Mouse (Mus musculus) small intestine, adult 2 months (tissue): Measurements from ENCODE around the gene Oosp1.

Experiments used
- CTCF ChIP-seq: fragments of 200-500 bp; IDR thresholded peaks from 2 replicates; pipeline ENCODE4 v1.5.1; 2012; ENCODE audit warnings: low read depth, mild to moderate bottlenecking, control low read depth, inconsistent platforms, low read length, moderate library complexity, mixed read lengths; ENCODE audit not compliant: insufficient replicate concordance, insufficient read length; ENCODE audit errors: extremely low read depth
- POLR2A ChIP-seq: fragments of 200-500 bp; IDR thresholded peaks from 2 replicates; pipeline ENCODE4 v1.6.1; 2012; ENCODE audit warnings: low read depth, mild to moderate bottlenecking, control low read depth, inconsistent platforms, low read length, moderate library complexity

GRCm38 (mm10) chr19:11659142-11659541 lies 31.8 kb downstream of the Oosp1 start:
- TF ChIP-seq CTCF (no peak), POLR2A (no peak)
